Mouse (Mus musculus) cortical plate, adult 2 months (tissue): ENCODE data around the gene Sult1d1.

Experiments used
- CTCF ChIP-seq: fragments of 200-500 bp; IDR thresholded peaks from 2 replicates; pipeline ENCODE4 v1.5.1; 2011; ENCODE audit warnings: mild to moderate bottlenecking, control low read depth, low read length; ENCODE audit not compliant: insufficient read depth; ENCODE audit errors: extremely low read depth
- POLR2A ChIP-seq: fragments of 200-500 bp; IDR thresholded peaks from 2 replicates; pipeline ENCODE4 v1.6.1; 2011; ENCODE audit warnings: mild to moderate bottlenecking, low read length, control low read depth; ENCODE audit not compliant: insufficient read depth; ENCODE audit errors: extremely low read depth

- no peak for TF ChIP-seq POLR2A
- no peak for TF ChIP-seq CTCF
These were observed 62.9 kb downstream of the Sult1d1 start for GRCm38 (mm10) chr5:87505776-87506458.
